Mouse (Mus musculus) liver, postnatal 0 days (tissue): ENCODE measurements around the gene Lipa.

Experiments
- CTCF ChIP-seq: sonication (generic); IDR thresholded peaks from 2 replicates; pipeline ENCODE4 v1.5.1; 2016; ENCODE audit warnings: antibody characterized with exemption, low read depth
- EP300 ChIP-seq: IDR thresholded peaks from 2 replicates; pipeline ENCODE4 v1.6.1; 2016; ENCODE audit warnings: antibody characterized with exemption, low read depth, mild to moderate bottlenecking

GRCm38 (mm10) chr19:34510717-34511116 lies 16.6 kb downstream of the Lipa start:
- TF ChIP-seq EP300: no peak
- TF ChIP-seq CTCF: no peak
